Mouse (Mus musculus): ENCODE results near the gene Banf2.

DNA sequence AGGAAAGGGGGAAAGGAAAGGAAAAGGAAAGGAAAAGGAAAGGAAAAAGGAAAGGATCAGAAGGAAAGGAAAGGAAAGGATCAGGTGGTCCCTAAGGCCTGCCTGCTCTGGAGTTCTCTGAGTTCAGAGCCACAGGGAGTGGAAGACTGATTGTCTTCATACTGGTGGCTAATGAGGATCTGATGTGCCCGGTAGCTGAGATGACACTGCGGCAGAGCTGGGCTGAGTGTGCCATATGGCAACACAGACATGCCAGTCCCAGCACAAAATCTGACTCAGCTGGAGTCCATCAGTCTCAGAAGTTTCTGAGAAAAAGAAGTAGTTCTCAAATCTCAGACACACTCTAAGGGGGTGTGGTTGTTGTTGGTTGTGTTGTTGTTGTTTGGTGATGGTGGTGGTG lies 24.9 kb downstream of the Banf2 start:
- TF ChIP-seq TAL1 (IDR thresholded peaks at IDR 0.05; ENCODE audit: low read length): no peak
- no peak for TF ChIP-seq POLR2AphosphoS2 (IDR thresholded peaks at IDR 0.05; ENCODE audit: low read length)
- no peak for TF ChIP-seq CTCF (IDR thresholded peaks at IDR 0.05 in 2 of 3, conservative IDR thresholded peaks at IDR 0.05 in 1 of 3; ENCODE audit: control insufficient read depth in 1 of 3, insufficient read depth in 1 of 3, low read depth in 2 of 3, low read length in 3 of 3, poor library complexity in 1 of 3, severe bottlenecking in 1 of 3)
- TF ChIP-seq EP300 (IDR thresholded peaks at IDR 0.05; ENCODE audit: low read depth in 1 of 2, low read length in 2 of 2): no peak
- TF ChIP-seq POLR2A (IDR thresholded peaks at IDR 0.05; ENCODE audit: control insufficient read depth in 1 of 2, insufficient read depth in 1 of 2, low read depth in 1 of 2, low read length in 2 of 2, poor library complexity in 1 of 2): no peak
- no peak for TF ChIP-seq ZNF384 (IDR thresholded peaks at IDR 0.05; ENCODE audit: low read depth, low read length)
- TF ChIP-seq JUND (IDR thresholded peaks at IDR 0.05; ENCODE audit: low read depth, low read length): no peak
- TF ChIP-seq GABPA (IDR thresholded peaks at IDR 0.05; ENCODE audit: low read depth, low read length): no peak
- TF ChIP-seq RCOR1 (IDR thresholded peaks at IDR 0.05; ENCODE audit: low read depth, low read length): no peak
- TF ChIP-seq ZC3H11A (IDR thresholded peaks at IDR 0.05; ENCODE audit: low read depth, low read length): no peak
- TF ChIP-seq MAFK (IDR thresholded peaks at IDR 0.05; ENCODE audit: borderline replicate concordance, low read depth, low read length): no peak
- no peak for TF ChIP-seq HCFC1 (IDR thresholded peaks at IDR 0.05; ENCODE audit: low read depth, low read length)
